Mouse (Mus musculus): ENCODE data around the gene Zfhx3. TPM values are rescaled to one million over a fixed set of nuclear protein-coding genes. Genes with fewer than 3 reads are reported as not detected.

Gene Zfhx3
- polyA plus RNA-seq, 1 experiment: 17.1 TPM

GRCm38 (mm10) chr8:108897347-108898100, 955.1 kb downstream of the Zfhx3 start:
- Histone ChIP-seq H3K27ac (ENCODE audit: insufficient read depth, low read depth, low read length) (no peak overlapping the region), H3K4me1 (ENCODE audit: control insufficient read depth, insufficient read depth, low read length) (peaks cover 21% of the 10 kb centered on the region), H3K4me3 (ENCODE audit: insufficient read depth, low read length) (no peak overlapping the region)
- TF ChIP-seq POLR2A (IDR thresholded peaks at IDR 0.05; ENCODE audit: borderline replicate concordance, low read depth, low read length) (no peak), CTCF (IDR thresholded peaks at IDR 0.05; ENCODE audit: low read depth, low read length) (no peak)

GRCm38 (mm10) chr8:108899251-108899771, 956.9 kb downstream of the Zfhx3 start:
- H3K4me3 ChIP-seq (ENCODE audit: insufficient read depth, low read length): no peak overlapping the region
- TF ChIP-seq CTCF (IDR thresholded peaks at IDR 0.05; ENCODE audit: low read depth, low read length): no peak
- no peak for TF ChIP-seq POLR2A (IDR thresholded peaks at IDR 0.05; ENCODE audit: borderline replicate concordance, low read depth, low read length)
- H3K4me1 ChIP-seq (ENCODE audit: control insufficient read depth, insufficient read depth, low read length): peaks cover 18% of the 10 kb centered on the region
- H3K27ac ChIP-seq (ENCODE audit: insufficient read depth, low read depth, low read length): no peak overlapping the region

GRCm38 (mm10) chr8:108900541-108900940, 958.1 kb downstream of the Zfhx3 start:
- H3K4me1 ChIP-seq (ENCODE audit: control insufficient read depth, insufficient read depth, low read length): peaks cover 14% of the 10 kb centered on the region
- TF ChIP-seq POLR2A (IDR thresholded peaks at IDR 0.05; ENCODE audit: borderline replicate concordance, low read depth, low read length): no peak
- TF ChIP-seq CTCF (IDR thresholded peaks at IDR 0.05; ENCODE audit: low read depth, low read length): no peak

GRCm38 (mm10) chr8:108901208-108901607, 958.8 kb downstream of the Zfhx3 start:
- peaks cover 13% of the 10 kb centered on the region for H3K4me1 ChIP-seq (ENCODE audit: control insufficient read depth, insufficient read depth, low read length)
- TF ChIP-seq CTCF (IDR thresholded peaks at IDR 0.05; ENCODE audit: low read depth, low read length): no peak
- TF ChIP-seq POLR2A (IDR thresholded peaks at IDR 0.05; ENCODE audit: borderline replicate concordance, low read depth, low read length): no peak
- no peak overlapping the region for H3K4me3 ChIP-seq (ENCODE audit: insufficient read depth, low read length)
- H3K27ac ChIP-seq (ENCODE audit: insufficient read depth, low read depth, low read length): no peak overlapping the region

More at GRCm38 (mm10) chr8:108900541-108900940, 958.1 kb downstream of the Zfhx3 start:
- Histone ChIP-seq H3K4me3 (ENCODE audit: insufficient read depth, low read length) (no peak overlapping the region), H3K27ac (ENCODE audit: insufficient read depth, low read depth, low read length) (no peak overlapping the region)

- Histone ChIP-seq H3K4me1 (ENCODE audit: control insufficient read depth, insufficient read depth, low read length) (no peaks in the 10 kb centered on the region), H3K4me3 (ENCODE audit: insufficient read depth, low read length) (no peak overlapping the region), H3K27ac (ENCODE audit: insufficient read depth, low read depth, low read length) (no peak overlapping the region)
- TF ChIP-seq POLR2A (IDR thresholded peaks at IDR 0.05; ENCODE audit: borderline replicate concordance, low read depth, low read length) (no peak), CTCF (IDR thresholded peaks at IDR 0.05; ENCODE audit: low read depth, low read length) (no peak)
Measured at GRCm38 (mm10) chr8:108903550-108903949, 961.1 kb downstream of the Zfhx3 start.

GRCm38 (mm10) chr8:108904288-108904971, 962.0 kb downstream of the Zfhx3 start:
- Histone ChIP-seq H3K4me3 (ENCODE audit: insufficient read depth, low read length) (no peak overlapping the region), H3K27ac (ENCODE audit: insufficient read depth, low read depth, low read length) (no peak overlapping the region), H3K4me1 (ENCODE audit: control insufficient read depth, insufficient read depth, low read length) (no peaks in the 10 kb centered on the region)
- TF ChIP-seq POLR2A (IDR thresholded peaks at IDR 0.05; ENCODE audit: borderline replicate concordance, low read depth, low read length): no peak
- no peak for TF ChIP-seq CTCF (IDR thresholded peaks at IDR 0.05; ENCODE audit: low read depth, low read length)

GRCm38 (mm10) chr8:108908066-108908465, 965.6 kb downstream of the Zfhx3 start:
- TF ChIP-seq CTCF (IDR thresholded peaks at IDR 0.05; ENCODE audit: low read depth, low read length): no peak
- no peak for TF ChIP-seq POLR2A (IDR thresholded peaks at IDR 0.05; ENCODE audit: borderline replicate concordance, low read depth, low read length)
- Histone ChIP-seq H3K4me1 (ENCODE audit: control insufficient read depth, insufficient read depth, low read length) (peaks cover 8% of the 10 kb centered on the region), H3K27ac (ENCODE audit: insufficient read depth, low read depth, low read length) (no peak overlapping the region), H3K4me3 (ENCODE audit: insufficient read depth, low read length) (no peak overlapping the region)

GRCm38 (mm10) chr8:108908540-108908939, 966.1 kb downstream of the Zfhx3 start:
- Histone ChIP-seq H3K4me1 (ENCODE audit: control insufficient read depth, insufficient read depth, low read length) (peaks cover 8% of the 10 kb centered on the region), H3K27ac (ENCODE audit: insufficient read depth, low read depth, low read length) (no peak overlapping the region), H3K4me3 (ENCODE audit: insufficient read depth, low read length) (no peak overlapping the region)
- TF ChIP-seq POLR2A (IDR thresholded peaks at IDR 0.05; ENCODE audit: borderline replicate concordance, low read depth, low read length) (no peak), CTCF (IDR thresholded peaks at IDR 0.05; ENCODE audit: low read depth, low read length) (no peak)

GRCm38 (mm10) chr8:108909035-108909434, 966.6 kb downstream of the Zfhx3 start:
- Histone ChIP-seq H3K4me3 (ENCODE audit: insufficient read depth, low read length) (no peak overlapping the region), H3K4me1 (ENCODE audit: control insufficient read depth, insufficient read depth, low read length) (peaks cover 8% of the 10 kb centered on the region), H3K27ac (ENCODE audit: insufficient read depth, low read depth, low read length) (no peak overlapping the region)
- TF ChIP-seq POLR2A (IDR thresholded peaks at IDR 0.05; ENCODE audit: borderline replicate concordance, low read depth, low read length): no peak
- TF ChIP-seq CTCF (IDR thresholded peaks at IDR 0.05; ENCODE audit: low read depth, low read length): no peak

GRCm38 (mm10) chr8:108909455-108909854, 967.0 kb downstream of the Zfhx3 start:
- no peak for TF ChIP-seq POLR2A (IDR thresholded peaks at IDR 0.05; ENCODE audit: borderline replicate concordance, low read depth, low read length)
- TF ChIP-seq CTCF (IDR thresholded peaks at IDR 0.05; ENCODE audit: low read depth, low read length): no peak
- no peak overlapping the region for H3K27ac ChIP-seq (ENCODE audit: insufficient read depth, low read depth, low read length)
- H3K4me1 ChIP-seq (ENCODE audit: control insufficient read depth, insufficient read depth, low read length): peaks cover 8% of the 10 kb centered on the region
- no peak overlapping the region for H3K4me3 ChIP-seq (ENCODE audit: insufficient read depth, low read length)
